Mouse (Mus musculus) frontal cortex, postnatal 25 days (tissue): ENCODE measurements around the gene Fam76b.
"Not testable (repeated sequence)": the region's sequence is repeated elsewhere in the genome, so short reads cannot be mapped to it uniquely, and the experiment has no call there.

ENCODE experiments used
- DNase-seq, 2 experiments: peaks; one replicate each; pipeline ENCODE4 v3.0.0; 2022; ENCODE audit warnings: low spot score in 2 of 2

Gene Fam76b

GRCm38 (mm10) chr9:13827406-13828086, at the start of gene Fam76b:
Gene Fam76b, plus strand, starts transcription at chr9:13827716.
- peak; percentile 98 to 99 for DNase-seq

GRCm38 (mm10) chr9:13781985-13782384, 45.5 kb upstream of the Fam76b start:
- no peak for DNase-seq

GRCm38 (mm10) chr9:13790864-13791263, 36.7 kb upstream of the Fam76b start:
- DNase-seq = not testable (repeated sequence)

GRCm38 (mm10) chr9:13794302-13794701, 33.2 kb upstream of the Fam76b start:
- DNase-seq = no peak

- DNase-seq = no peak
These were observed 32.8 kb upstream of the Fam76b start for GRCm38 (mm10) chr9:13794756-13795155.

GRCm38 (mm10) chr9:13804480-13804879, 23.0 kb upstream of the Fam76b start:
- DNase-seq = no peak

- no peak for DNase-seq
These were observed 20.7 kb upstream of the Fam76b start for GRCm38 (mm10) chr9:13806854-13807253.

GRCm38 (mm10) chr9:13807657-13808056, 19.9 kb upstream of the Fam76b start:
- DNase-seq = no peak

- no peak for DNase-seq
These were observed 17.6 kb upstream of the Fam76b start for GRCm38 (mm10) chr9:13809937-13810336.

- no peak for DNase-seq
These were observed 9.1 kb upstream of the Fam76b start for GRCm38 (mm10) chr9:13818369-13818768.

- no peak for DNase-seq
These were observed 6.7 kb upstream of the Fam76b start for GRCm38 (mm10) chr9:13820774-13821173.

GRCm38 (mm10) chr9:13825896-13826295, 1.6 kb upstream of the Fam76b start:
- DNase-seq = no peak

GRCm38 (mm10) chr9:13826391-13826805, 1.1 kb upstream of the Fam76b start:
- peak in 1 of 2 experiments; percentile 49 for DNase-seq

- DNase-seq = peak; percentile 92 to 96
These were observed 597 bp upstream of the Fam76b start, which contains the start of gene Cep57 for GRCm38 (mm10) chr9:13826832-13827405. Gene Cep57, minus strand, starts transcription at chr9:13827107.

GRCm38 (mm10) chr9:13828087-13828441, 548 bp downstream of the Fam76b start:
- DNase-seq = no peak

GRCm38 (mm10) chr9:13835256-13835655, 7.7 kb downstream of the Fam76b start:
- DNase-seq = no peak

GRCm38 (mm10) chr9:13836726-13837125, 9.2 kb downstream of the Fam76b start:
- no peak for DNase-seq

- no peak for DNase-seq
These were observed 20.1 kb downstream of the Fam76b start for GRCm38 (mm10) chr9:13847591-13847990.

GRCm38 (mm10) chr9:13848481-13849480, 21.3 kb downstream of the Fam76b start:
- DNase-seq = peak in 1 of 2 experiments; percentile 18

- no peak for DNase-seq
These were observed 26.4 kb downstream of the Fam76b start for GRCm38 (mm10) chr9:13853876-13854275.

GRCm38 (mm10) chr9:13856247-13856646, 28.7 kb downstream of the Fam76b start:
- DNase-seq = no peak

- DNase-seq = no peak
These were observed 29.3 kb downstream of the Fam76b start for GRCm38 (mm10) chr9:13856777-13857176.
